9 mouse cellular contexts compared by ENCODE assay signal in genomic region chr8:124791751-124792150, GRCm38 (mm10). TPM values are rescaled to one million over a fixed set of nuclear protein-coding genes. Genes with fewer than 3 reads are reported as not detected.
DNase-seq lines count a peak whose midpoint lies in the region; ATAC-seq and TF ChIP-seq lines count a peak whose summit lies in the region.
"Had no signal": no experiment of that assay in that cellular context is flagged by ENCODE, and none has a peak within 500 bp of the region (broad histone marks: within the 10 kb centered on the region; RNA-seq: fewer than 3 reads in every experiment).

No protein-coding gene starts in this region.

- H3K4me2 ChIP-seq in embryonic facial prominence, embryonic 14.5 days (ENCODE audit: low read depth, low read length) = peak overlapping the region; percentile 100
- peak overlapping the region; percentile 99 for H3K4me2 ChIP-seq in intestine, embryonic 14.5 days (ENCODE audit: low read length)
- peak overlapping the region; percentile 74 for H3K4me2 ChIP-seq in neural tube, embryonic 12.5 days (replicated peaks)

- ATAC-seq in embryonic facial prominence, embryonic 14.5 days (ENCODE audit: low read depth) = no peak
- ATAC-seq in intestine, embryonic 14.5 days (replicated peaks; ENCODE audit: low FRiP score, low TSS enrichment, low read depth) = no peak
- ATAC-seq in neural tube, embryonic 12.5 days (ENCODE audit: low FRiP score, low read depth) = no peak

- peak overlapping the region; percentile 71; the same call in 1 of the 2 replicates for H3K27ac ChIP-seq in layer of hippocampus, adult 2 months
- H3K27ac ChIP-seq in embryonic facial prominence, embryonic 14.5 days (replicated peaks; ENCODE audit: low read depth, low read length) = no peak overlapping the region
- H3K27ac ChIP-seq in intestine, embryonic 14.5 days (ENCODE audit: low read depth) = no peak overlapping the region
- peak overlapping the region; percentile 93 for H3K27ac ChIP-seq in neural tube, embryonic 12.5 days

- H3K27me3 ChIP-seq in embryonic facial prominence, embryonic 14.5 days (replicated peaks; ENCODE audit: control insufficient read depth, insufficient read depth, low read length) = peaks cover 60% of the 10 kb centered on the region
- H3K27me3 ChIP-seq in intestine, embryonic 14.5 days (replicated peaks; ENCODE audit: control insufficient read depth, insufficient read depth, low read length) = peaks cover 52% of the 10 kb centered on the region
- H3K27me3 ChIP-seq in neural tube, embryonic 12.5 days (replicated peaks) = peaks cover 40% of the 10 kb centered on the region

- no peaks in the 10 kb centered on the region for H3K36me3 ChIP-seq in embryonic facial prominence, embryonic 14.5 days (ENCODE audit: control insufficient read depth, insufficient read depth, low read length)
- no peaks in the 10 kb centered on the region for H3K36me3 ChIP-seq in intestine, embryonic 14.5 days (ENCODE audit: control insufficient read depth, insufficient read depth, low read length)
- no peaks in the 10 kb centered on the region for H3K36me3 ChIP-seq in neural tube, embryonic 12.5 days

- H3K9me3 ChIP-seq in embryonic facial prominence, embryonic 14.5 days (ENCODE audit: control insufficient read depth, low read length) = no peaks in the 10 kb centered on the region
- H3K9me3 ChIP-seq in intestine, embryonic 14.5 days (ENCODE audit: control insufficient read depth, low read length) = no peaks in the 10 kb centered on the region
- H3K9me3 ChIP-seq in neural tube, embryonic 12.5 days = no peaks in the 10 kb centered on the region

- TF ChIP-seq CTCF in layer of hippocampus, adult 2 months (conservative IDR thresholded peaks at IDR 0.05) = no peak
- TF ChIP-seq CTCF in lung, adult 2 months (IDR thresholded peaks at IDR 0.05; ENCODE audit: insufficient read depth, low read length) = no peak

- WGBS in embryonic facial prominence, embryonic 14.5 days = 43% methylated on average over 4 of the region's 4 CpGs
- 35% methylated on average over 4 of the region's 4 CpGs for WGBS in intestine, embryonic 14.5 days
- 44% methylated on average over 4 of the region's 4 CpGs for WGBS in neural tube, embryonic 12.5 days
- 39% methylated on average over 4 of the region's 4 CpGs for WGBS in lung, adult 2 months

- peak overlapping the region; percentile 54 for H3K4me3 ChIP-seq in layer of hippocampus, adult 2 months
- H3K4me3 ChIP-seq in embryonic facial prominence, embryonic 14.5 days (ENCODE audit: low read depth, low read length) = peak overlapping the region; percentile 65
- peak overlapping the region; percentile 54 for H3K4me3 ChIP-seq in intestine, embryonic 14.5 days (ENCODE audit: low read depth, low read length)
- peak overlapping the region; percentile 58 for H3K4me3 ChIP-seq in neural tube, embryonic 12.5 days
- no peak overlapping the region for H3K4me3 ChIP-seq in lung, adult 2 months (replicated peaks; ENCODE audit: extremely low read depth, low read depth, low read length)

- H3K9ac ChIP-seq in embryonic facial prominence, embryonic 14.5 days (ENCODE audit: low read depth, low read length) = 0 out of 2 replicates have a peak overlapping the region, but pooled peaks have one; percentile 52
- no peak overlapping the region for H3K9ac ChIP-seq in intestine, embryonic 14.5 days (ENCODE audit: low read length)
- H3K9ac ChIP-seq in neural tube, embryonic 12.5 days = peak overlapping the region; percentile 80; the same call in 1 of the 2 replicates

- peaks cover 17% of the 10 kb centered on the region for H3K4me1 ChIP-seq in embryonic facial prominence, embryonic 14.5 days (ENCODE audit: control insufficient read depth, insufficient read depth, low read length)
- peaks cover 17% of the 10 kb centered on the region for H3K4me1 ChIP-seq in intestine, embryonic 14.5 days (replicated peaks; ENCODE audit: control insufficient read depth, insufficient read depth, low read length)
- H3K4me1 ChIP-seq in neural tube, embryonic 12.5 days = peaks cover 46% of the 10 kb centered on the region
- H3K4me1 ChIP-seq in lung, adult 2 months (ENCODE audit: control insufficient read depth, insufficient read depth, low read length) = peaks cover 2% of the 10 kb centered on the region; the same call in 1 of the 2 replicates

- no peak for DNase-seq in layer of hippocampus, adult 2 months (ENCODE audit: low spot score in 2 of 2)
- DNase-seq in layer of hippocampus, postnatal 14 days (ENCODE audit: low spot score in 2 of 2) = no peak
- no peak for DNase-seq in embryonic facial prominence, embryonic 14.5 days (ENCODE audit: low spot score)
- DNase-seq in intestine, embryonic 14.5 days (ENCODE audit: low spot score) = no peak
- DNase-seq in kidney, postnatal 4 days = no peak
- no peak for DNase-seq in kidney, adult 18-20 months
- no peak for DNase-seq in lung, adult 2 months
- DNase-seq: heart, postnatal 14 days had no signal

- TF ChIP-seq POLR2A in lung, adult 2 months (IDR thresholded peaks at IDR 0.05; ENCODE audit: borderline replicate concordance, extremely low read depth, low read depth, low read length) = no peak

RNA-seq across cellular contexts. Expression of gene Trim67, which starts 1.1 kb away (rescaled TPM):
- 1 to 10 TPM; 2.9 to 3.1 TPM for total RNA-seq in layer of hippocampus, adult 2 months (2021)
- total RNA-seq in layer of hippocampus, postnatal 14 days (2021) = 10 to 100 TPM; 14.9 to 16.5 TPM
- polyA plus RNA-seq in embryonic facial prominence, embryonic 14.5 days (2014; fragmentation: Nextera tagmentation; extraction: Ambion mirVana) = 0.97 and 1.1 TPM in 2 replicates
- 0.78 and 1.2 TPM in 2 replicates for polyA plus RNA-seq in intestine, embryonic 14.5 days (2014; fragmentation: Nextera tagmentation; extraction: Ambion mirVana)
- polyA plus RNA-seq in neural tube, embryonic 12.5 days (2016; fragmentation: Nextera tagmentation; extraction: Ambion mirVana) = 14.3 and 15.1 TPM in 2 replicates
- 0.44 and 0.51 TPM in 2 replicates for polyA plus RNA-seq in lung, adult 2 months (2012; rRNA removed)

RNA-seq across cellular contexts. Expression of gene Fam89a, which starts 40.1 kb away (rescaled TPM):
- total RNA-seq in layer of hippocampus, adult 2 months (2021) = under 1 TPM; 0.27 to 0.54 TPM
- under 1 TPM; 0.67 to 0.97 TPM for total RNA-seq in layer of hippocampus, postnatal 14 days (2021)
- 3.9 and 4.5 TPM in 2 replicates for polyA plus RNA-seq in embryonic facial prominence, embryonic 14.5 days (2014; fragmentation: Nextera tagmentation; extraction: Ambion mirVana)
- 6.5 and 6.9 TPM in 2 replicates for polyA plus RNA-seq in intestine, embryonic 14.5 days (2014; fragmentation: Nextera tagmentation; extraction: Ambion mirVana)
- 8.9 and 11.2 TPM in 2 replicates for polyA plus RNA-seq in neural tube, embryonic 12.5 days (2016; fragmentation: Nextera tagmentation; extraction: Ambion mirVana)
- polyA plus RNA-seq in lung, adult 2 months (2012; rRNA removed) = 4.0 and 4.9 TPM in 2 replicates

Comparison
In these comparisons a context has a peak if more than half of its experiments do, and no peak if none do; other contexts are left out.
1. H3K27ac ChIP-seq: peak in layer of hippocampus, adult 2 months (single experiment) and neural tube, embryonic 12.5 days (single experiment); none in embryonic facial prominence, embryonic 14.5 days (single experiment) and intestine, embryonic 14.5 days (single experiment).
2. Peak in every context shown above with its lines, with median percentiles within 50 percentile points of each other: H3K4me2 ChIP-seq.